Mouse (Mus musculus) embryonic fibroblast, embryonic 13.5 days (primary cell): ENCODE measurements at regions not wholly inside any gene's neighbourhood (a gene's known extent, or its start where the extent isn't known, plus 50 kb on each side); places are given as distances from the start of the nearest gene placed in this dataset.
"Not testable (repeated sequence)": the region's sequence is repeated elsewhere in the genome, so short reads cannot be mapped to it uniquely, and the experiment has no call there.

Source experiments
- H3K27ac ChIP-seq: 2 replicates; pipeline ENCODE4 v1.5.1; 2012; ENCODE audit warnings: low read length, control low read depth, inconsistent platforms; ENCODE audit not compliant: insufficient read depth
- H3K4me1 ChIP-seq: 2 replicates; pipeline ENCODE4 v1.6.1; 2011; ENCODE audit warnings: low read length; ENCODE audit not compliant: control insufficient read depth, insufficient read depth
- H3K4me3 ChIP-seq: 2 replicates; pipeline ENCODE4 v1.5.1; 2011; ENCODE audit warnings: mild to moderate bottlenecking, control low read depth, low read length; ENCODE audit not compliant: insufficient read depth
- CTCF ChIP-seq: IDR thresholded peaks from 2 replicates; pipeline ENCODE4 v1.5.1; 2011; ENCODE audit warnings: mild to moderate bottlenecking, control low read depth, low read length, moderate library complexity, borderline replicate concordance; ENCODE audit not compliant: insufficient read depth
- POLR2A ChIP-seq: IDR thresholded peaks from 2 replicates; pipeline ENCODE4 v1.6.1; 2011; ENCODE audit warnings: low read depth, mild to moderate bottlenecking, control low read depth, low read length, moderate library complexity

GRCm38 (mm10) chr13:28847478-28847877, 106.0 kb downstream of the Sox4 start:
- Histone ChIP-seq H3K4me1 (peaks cover 4% of the 10 kb centered on the region; the same call in 1 of the 2 replicates), H3K4me3 (no peak overlapping the region), H3K27ac (no peak overlapping the region)
- TF ChIP-seq POLR2A (no peak), CTCF (no peak)

GRCm38 (mm10) chr13:28844495-28844894, 109.0 kb downstream of the Sox4 start:
- Histone ChIP-seq H3K4me3 (no peak overlapping the region), H3K27ac (no peak overlapping the region), H3K4me1 (0 out of 2 replicates have a peak, but pooled peaks cover 2% of the 10 kb centered on the region)
- TF ChIP-seq CTCF (no peak), POLR2A (no peak)

GRCm38 (mm10) chr13:28842811-28843210, 110.7 kb downstream of the Sox4 start:
- Histone ChIP-seq H3K4me1 (peaks cover 6% of the 10 kb centered on the region; the same call in 1 of the 2 replicates), H3K27ac (no peak overlapping the region), H3K4me3 (no peak overlapping the region)
- TF ChIP-seq CTCF (no peak), POLR2A (no peak)

DNA sequence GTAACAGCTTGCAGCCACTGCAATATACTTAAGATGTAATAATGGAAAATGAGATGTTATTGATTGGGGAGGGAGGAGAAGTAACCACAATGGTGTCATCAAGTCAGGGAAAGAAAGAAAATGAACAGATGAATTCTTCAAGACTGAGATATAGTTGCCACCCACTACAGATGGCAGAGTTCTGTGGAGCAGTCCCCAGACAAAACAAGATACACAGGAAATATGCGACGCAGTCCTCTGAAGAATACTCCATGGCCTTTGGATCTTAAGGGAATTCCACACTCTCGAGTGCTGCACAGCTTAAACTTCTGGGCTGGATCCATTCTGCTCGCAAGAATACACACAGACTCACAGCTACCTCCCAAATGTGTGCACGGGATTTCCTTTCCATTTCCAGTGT, 113.4 kb downstream of the Sox4 start:
- TF ChIP-seq CTCF: no peak
- TF ChIP-seq POLR2A: no peak
- H3K4me1 ChIP-seq: peaks cover 6% of the 10 kb centered on the region; the same call in 1 of the 2 replicates
- H3K4me3 ChIP-seq: no peak overlapping the region
- H3K27ac ChIP-seq: no peak overlapping the region

DNA sequence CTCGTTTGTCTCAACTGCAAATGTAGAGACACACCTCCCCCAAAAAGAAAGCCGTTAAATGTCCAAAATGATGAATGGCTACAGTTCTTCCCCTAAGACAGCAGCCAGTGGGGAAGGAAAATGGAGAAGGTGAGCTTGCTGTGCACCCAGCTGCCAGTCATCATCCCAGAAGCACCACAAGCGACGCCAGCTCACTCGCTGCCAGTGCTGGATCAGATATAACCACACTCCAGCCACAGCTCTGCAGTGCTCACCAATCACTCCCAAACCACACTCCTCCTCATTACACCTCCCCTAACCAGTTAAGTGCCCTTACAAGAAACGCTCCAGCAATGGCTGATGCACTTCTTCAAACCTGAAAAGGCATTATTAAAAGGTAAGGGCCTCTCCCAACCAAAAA, 114.4 kb downstream of the Sox4 start:
- no peak overlapping the region for H3K27ac ChIP-seq
- peaks cover 6% of the 10 kb centered on the region; the same call in 1 of the 2 replicates for H3K4me1 ChIP-seq
- H3K4me3 ChIP-seq: no peak overlapping the region
- TF ChIP-seq POLR2A: no peak
- no peak for TF ChIP-seq CTCF

DNA sequence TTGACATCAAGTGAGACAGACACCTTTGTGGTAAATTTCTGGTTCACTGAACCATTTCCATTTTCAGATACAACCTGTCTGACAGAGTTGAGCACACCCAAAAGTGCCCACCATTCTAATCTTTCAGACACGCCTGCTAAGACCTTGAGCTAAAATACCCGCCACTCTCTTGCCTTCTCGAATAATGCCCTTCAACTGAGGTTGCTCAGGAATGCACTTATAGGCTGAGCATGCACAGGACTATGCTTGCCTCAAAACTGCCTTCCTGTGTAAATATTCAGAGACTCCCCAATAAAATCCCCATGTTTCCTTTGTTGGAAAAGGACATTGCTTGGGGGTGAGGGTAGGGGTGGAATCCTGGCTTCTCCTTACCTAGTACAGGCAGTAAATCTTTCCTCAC, 115.3 kb downstream of the Sox4 start:
- H3K4me1 ChIP-seq: peaks cover 7% of the 10 kb centered on the region; the same call in 1 of the 2 replicates
- no peak overlapping the region for H3K27ac ChIP-seq
- TF ChIP-seq CTCF (no peak), POLR2A (no peak)
- H3K4me3 ChIP-seq: no peak overlapping the region

GRCm38 (mm10) chr13:28837196-28837595, 116.3 kb downstream of the Sox4 start:
- not testable (repeated sequence) for H3K4me3 ChIP-seq, H3K27ac ChIP-seq, H3K4me1 ChIP-seq

DNA sequence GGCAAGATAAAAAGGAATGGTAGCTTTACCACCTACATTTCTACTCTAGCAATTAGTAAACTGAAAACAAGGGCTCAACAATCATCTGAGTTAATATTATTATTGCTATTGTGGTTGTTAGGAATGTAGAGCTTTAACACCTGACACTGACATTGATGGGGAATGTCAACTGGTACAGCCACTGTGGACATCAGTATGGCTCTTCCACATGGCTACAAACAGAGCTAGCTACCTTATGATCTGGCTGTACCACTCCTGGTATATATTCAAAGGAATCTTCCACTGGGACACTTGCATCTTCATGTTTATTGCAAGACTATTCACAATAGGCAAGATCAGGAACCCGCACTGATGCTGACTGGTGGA, 119.8 kb downstream of the Sox4 start:
- Histone ChIP-seq H3K4me3 (no peak overlapping the region), H3K27ac (no peak overlapping the region), H3K4me1 (peaks cover 9% of the 10 kb centered on the region)
- TF ChIP-seq CTCF (no peak), POLR2A (no peak)

DNA sequence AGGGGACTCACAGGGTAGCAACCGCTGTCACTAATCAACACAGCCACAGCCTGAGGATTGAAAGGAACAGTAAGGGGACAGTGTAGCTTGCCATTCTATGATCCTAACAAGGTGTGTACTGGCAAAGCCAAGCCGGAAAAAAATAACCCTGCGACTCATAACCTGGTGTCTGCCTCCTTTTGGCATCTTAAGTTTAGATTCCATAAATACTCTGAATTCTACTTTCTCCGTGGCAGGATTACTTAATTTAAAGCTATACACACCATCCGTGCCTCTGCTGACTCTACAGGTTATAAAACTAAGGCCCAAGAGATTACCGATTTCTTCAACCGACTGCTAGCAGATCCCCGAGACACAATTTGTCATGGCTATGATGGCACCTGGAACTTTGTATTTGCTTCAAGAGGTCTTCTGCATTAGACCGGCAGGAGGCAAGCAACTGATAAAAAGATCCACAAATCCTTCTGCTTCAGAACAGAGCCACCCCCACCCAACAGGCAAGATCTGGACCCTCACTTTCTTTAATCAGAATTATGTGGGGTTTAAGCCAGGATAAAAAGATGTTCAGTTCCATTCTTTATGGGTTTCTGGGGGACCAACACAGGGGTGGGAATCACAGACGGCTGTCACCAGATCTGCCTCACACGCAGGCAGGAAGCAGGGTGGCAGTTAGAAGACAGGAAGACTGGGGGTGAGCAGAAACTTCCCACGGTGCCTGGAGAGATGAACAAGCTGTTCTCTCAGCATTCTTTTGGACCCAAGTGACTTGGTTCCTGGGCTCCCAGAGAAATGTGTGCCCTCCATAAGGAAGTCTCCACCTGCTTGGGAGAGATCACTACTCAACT, 120.4 kb downstream of the Sox4 start:
- Histone ChIP-seq H3K4me1 (peaks cover 4% of the 10 kb centered on the region), H3K4me3 (no peak overlapping the region), H3K27ac (no peak overlapping the region)
- TF ChIP-seq POLR2A (no peak), CTCF (no peak)

GRCm38 (mm10) chr13:28826284-28826683, 127.2 kb downstream of the Sox4 start:
- no peak overlapping the region for H3K27ac ChIP-seq
- no peak overlapping the region for H3K4me3 ChIP-seq
- H3K4me1 ChIP-seq: no peaks in the 10 kb centered on the region; the same call in 1 of the 2 replicates
- TF ChIP-seq CTCF: no peak
- TF ChIP-seq POLR2A: no peak

DNA sequence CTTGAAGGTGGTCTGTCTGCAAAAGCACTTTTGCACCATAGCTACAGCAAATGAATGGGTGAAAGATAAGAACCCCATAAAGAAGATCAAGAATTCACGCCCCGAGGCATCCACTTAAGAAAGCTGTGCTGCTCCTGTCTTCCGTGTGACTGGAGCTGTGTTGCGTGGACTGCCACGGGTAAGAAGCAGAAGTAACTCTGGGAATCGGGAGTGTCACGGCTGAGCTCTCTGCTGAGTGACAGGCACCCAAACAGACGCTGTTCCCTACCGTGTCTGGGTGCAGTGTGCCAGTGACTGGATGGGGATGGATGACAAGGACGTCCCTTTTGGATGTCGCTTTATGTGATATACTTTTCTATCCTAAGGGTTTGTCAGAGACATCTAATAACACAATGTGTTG, 129.5 kb downstream of the Sox4 start:
- TF ChIP-seq POLR2A (no peak), CTCF (no peak)
- Histone ChIP-seq H3K4me1 (no peaks in the 10 kb centered on the region; the same call in 1 of the 2 replicates), H3K27ac (no peak overlapping the region), H3K4me3 (no peak overlapping the region)
